Comparison of ENCODE assay signal across 12 mouse cellular contexts in the genomic region with DNA sequence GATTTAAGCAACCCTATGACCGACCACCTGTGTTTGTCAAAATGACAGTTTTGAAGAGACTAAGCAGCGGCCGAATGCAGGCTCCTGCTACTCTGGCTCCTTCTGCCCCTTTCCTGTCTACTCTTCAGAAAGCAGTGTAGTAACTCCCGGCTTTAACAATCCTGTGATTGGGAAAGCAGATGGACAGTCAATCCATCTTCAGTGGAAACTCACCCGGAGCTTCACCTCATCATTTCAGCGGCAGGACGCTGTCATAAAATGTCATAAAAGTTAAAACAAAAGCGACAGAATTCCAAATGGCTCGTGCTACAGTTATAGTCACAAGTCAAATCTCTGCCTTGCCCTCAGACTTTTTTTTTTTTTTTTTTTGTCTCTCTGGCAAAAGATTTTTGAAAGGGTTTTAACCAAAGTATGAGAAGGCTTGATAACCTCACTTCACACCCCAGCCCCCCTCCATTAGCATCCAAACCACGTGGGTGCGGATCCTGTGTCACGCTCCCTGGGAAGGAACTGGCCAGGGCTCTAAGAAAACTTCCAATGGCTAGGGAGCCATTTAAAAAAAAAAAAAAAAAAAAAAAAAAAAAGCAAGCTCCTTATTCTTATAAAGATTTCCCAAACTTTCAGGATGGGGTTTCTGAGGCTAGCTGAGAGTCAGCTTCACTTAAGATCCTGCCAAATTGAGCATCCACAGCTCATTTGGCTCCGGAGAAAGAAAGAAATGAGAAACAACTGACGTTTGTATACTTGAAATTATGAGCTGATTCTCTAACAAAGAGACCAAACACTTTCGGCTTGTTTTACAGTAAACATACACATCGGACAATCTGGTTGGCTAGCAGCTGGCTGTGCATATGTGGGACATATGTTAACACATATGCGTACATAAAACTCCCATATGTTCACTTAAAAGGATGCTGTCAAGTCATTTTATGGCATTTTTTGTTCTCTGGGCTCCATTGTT. TPM values are rescaled to one million over a fixed set of nuclear protein-coding genes. Genes with fewer than 3 reads are reported as not detected.
DNase-seq lines count a peak whose midpoint lies in the region; ATAC-seq lines count a peak whose summit lies in the region.
"Had no signal": no experiment of that assay in that cellular context is flagged by ENCODE, and none has a peak within 500 bp of the region (broad histone marks: within the 10 kb centered on the region; RNA-seq: fewer than 3 reads in every experiment).

No protein-coding gene starts in this region.

- H3K4me1 ChIP-seq in forebrain, embryonic 15.5 days = no peaks in the 10 kb centered on the region
- no peaks in the 10 kb centered on the region for H3K4me1 ChIP-seq in forebrain, embryonic 10.5 days
- H3K4me1 ChIP-seq in limb, embryonic 13.5 days = peaks cover 13% of the 10 kb centered on the region; the same call in 1 of the 2 replicates
- 0 out of 2 replicates have a peak, but pooled peaks cover 3% of the 10 kb centered on the region for H3K4me1 ChIP-seq in stomach, embryonic 16.5 days (ENCODE audit: control insufficient read depth, insufficient read depth, low read length)

- no peak overlapping the region for H3K4me3 ChIP-seq in forebrain, embryonic 15.5 days
- H3K4me3 ChIP-seq in forebrain, embryonic 10.5 days = no peak overlapping the region
- no peak overlapping the region; the same call in 1 of the 2 replicates for H3K4me3 ChIP-seq in limb, embryonic 13.5 days
- no peak overlapping the region for H3K4me3 ChIP-seq in stomach, embryonic 16.5 days (replicated peaks; ENCODE audit: low read length)
- H3K4me3 ChIP-seq: embryonic facial prominence, embryonic 12.5 days had no signal

- no peaks in the 10 kb centered on the region for H3K9me3 ChIP-seq in forebrain, embryonic 15.5 days
- H3K9me3 ChIP-seq in forebrain, embryonic 10.5 days = no peaks in the 10 kb centered on the region
- no peaks in the 10 kb centered on the region for H3K9me3 ChIP-seq in limb, embryonic 13.5 days
- no peaks in the 10 kb centered on the region for H3K9me3 ChIP-seq in stomach, embryonic 16.5 days (replicated peaks; ENCODE audit: control insufficient read depth, low read length)
- H3K9me3 ChIP-seq: embryonic facial prominence, embryonic 12.5 days had no signal

- no peak overlapping the region for H3K27ac ChIP-seq in forebrain, embryonic 15.5 days (replicated peaks)
- no peak overlapping the region for H3K27ac ChIP-seq in forebrain, embryonic 10.5 days
- H3K27ac ChIP-seq in limb, embryonic 13.5 days = peak overlapping the region; percentile 15; the same call in 1 of the 2 replicates
- H3K27ac ChIP-seq in stomach, embryonic 16.5 days (ENCODE audit: low read length) = no peak overlapping the region; the same call in 1 of the 2 replicates
- H3K27ac ChIP-seq: hindbrain, postnatal 0 days had no signal

- DNase-seq in forebrain, embryonic 10.5 days (ENCODE audit: extremely low spot score, low spot score) = no peak
- peak; percentile 8 to 15 for DNase-seq in left cerebral cortex, postnatal 25 days (ENCODE audit: low spot score in 2 of 2)
- no peak for DNase-seq in left cerebral cortex, adult 11 months (ENCODE audit: low spot score)
- DNase-seq in adrenal gland, postnatal 4 days (ENCODE audit: low spot score in 2 of 2) = no peak

- H3K4me2 ChIP-seq in forebrain, embryonic 15.5 days (replicated peaks) = no peak overlapping the region
- H3K4me2 ChIP-seq in limb, embryonic 13.5 days (replicated peaks) = peak overlapping the region; percentile 27
- 0 out of 2 replicates have a peak overlapping the region, but pooled peaks have one; percentile 9 for H3K4me2 ChIP-seq in stomach, embryonic 16.5 days (ENCODE audit: low read depth, low read length)
- H3K4me2 ChIP-seq: embryonic facial prominence, embryonic 12.5 days had no signal

- H3K27me3 ChIP-seq in forebrain, embryonic 15.5 days = no peaks in the 10 kb centered on the region
- H3K27me3 ChIP-seq in forebrain, embryonic 10.5 days (ENCODE audit: poor library complexity, severe bottlenecking) = no peaks in the 10 kb centered on the region
- H3K27me3 ChIP-seq in limb, embryonic 13.5 days = no peaks in the 10 kb centered on the region
- no peaks in the 10 kb centered on the region for H3K27me3 ChIP-seq in stomach, embryonic 16.5 days (ENCODE audit: control insufficient read depth, insufficient read depth, low read length)
- H3K27me3 ChIP-seq: embryonic facial prominence, embryonic 12.5 days; Patski had no signal

- 61% methylated on average over 17 of the region's 17 CpGs for WGBS in forebrain, embryonic 15.5 days
- 81% methylated on average over 17 of the region's 17 CpGs for WGBS in forebrain, embryonic 10.5 days
- 22% methylated on average over 17 of the region's 17 CpGs for WGBS in limb, embryonic 13.5 days
- WGBS in stomach, embryonic 16.5 days = 32% methylated on average over 17 of the region's 17 CpGs

- intact Hi-C loops in left cerebral cortex, postnatal 25 days (cut with DNase I) = loop anchor here (10.0 kb wide), 1 partner anchor 451 kb away; no protein-coding TSS in a partner anchor

- peak; percentile 57; the same call in 1 of the 2 replicates for ATAC-seq in forebrain, embryonic 15.5 days (replicated peaks)
- ATAC-seq in limb, embryonic 13.5 days (ENCODE audit: low FRiP score, low read depth) = peak; percentile 64
- no peak for ATAC-seq in stomach, embryonic 16.5 days (ENCODE audit: insufficient read depth, low FRiP score)
- ATAC-seq in megakaryocyte progenitor cell, adult 5-6 weeks (replicated peaks; ENCODE audit: poor library complexity) = no peak
- ATAC-seq: hindbrain, postnatal 0 days; midbrain, embryonic 16.5 days; Patski had no signal

- no peak overlapping the region for H3K9ac ChIP-seq in forebrain, embryonic 15.5 days (replicated peaks)
- no peak overlapping the region for H3K9ac ChIP-seq in limb, embryonic 13.5 days
- H3K9ac ChIP-seq in stomach, embryonic 16.5 days (ENCODE audit: low read length) = no peak overlapping the region
- H3K9ac ChIP-seq: embryonic facial prominence, embryonic 12.5 days had no signal

- H3K36me3 ChIP-seq in forebrain, embryonic 15.5 days = no peaks in the 10 kb centered on the region
- H3K36me3 ChIP-seq in forebrain, embryonic 10.5 days (replicated peaks) = no peaks in the 10 kb centered on the region
- no peaks in the 10 kb centered on the region for H3K36me3 ChIP-seq in limb, embryonic 13.5 days
- H3K36me3 ChIP-seq in stomach, embryonic 16.5 days (ENCODE audit: control insufficient read depth, insufficient read depth, low read length) = no peaks in the 10 kb centered on the region
- H3K36me3 ChIP-seq: embryonic facial prominence, embryonic 12.5 days had no signal

RNA-seq across cellular contexts. Expression of a gene that starts 40.4 kb away (rescaled TPM):
- polyA plus RNA-seq in forebrain, embryonic 15.5 days (2015; fragmentation: Nextera tagmentation; extraction: Ambion mirVana) = 0.32 and 0.39 TPM in 2 replicates
- polyA plus RNA-seq in forebrain, embryonic 10.5 days (2016; fragmentation: Nextera tagmentation; extraction: Ambion mirVana) = 0.17 and 0.36 TPM in 2 replicates
- total RNA-seq in left cerebral cortex, postnatal 25 days (2021) = under 1 TPM; 0.85 to 0.99 TPM
- 2.0 and 2.8 TPM in 2 replicates for polyA plus RNA-seq in limb, embryonic 13.5 days (2015; fragmentation: Nextera tagmentation; extraction: Ambion mirVana)
- 130 and 145 TPM in 2 replicates for polyA plus RNA-seq in stomach, embryonic 16.5 days (2015; fragmentation: Nextera tagmentation; extraction: Ambion mirVana)
- 1 to 10 TPM; 2.2 to 6.3 TPM for total RNA-seq in adrenal gland, postnatal 4 days (2021)
- 7.7 and 13.6 TPM in 2 replicates for total RNA-seq in megakaryocyte progenitor cell, adult 5-6 weeks (2015)
- 5.6 and 10.8 TPM in 2 replicates for total RNA-seq in megakaryocyte progenitor cell, adult 5-6 weeks (2017)

Comparison
In these comparisons a context has a peak if more than half of its experiments do, and no peak if none do; other contexts are left out.
1. DNase-seq: peak in left cerebral cortex, postnatal 25 days (2 of 2); none in forebrain, embryonic 10.5 days (single experiment), left cerebral cortex, adult 11 months (single experiment) and adrenal gland, postnatal 4 days (0 of 2).
2. ATAC-seq: peak in forebrain, embryonic 15.5 days (single experiment) and limb, embryonic 13.5 days (single experiment); none in stomach, embryonic 16.5 days (single experiment) and megakaryocyte progenitor cell, adult 5-6 weeks (single experiment).
3. RNA of a gene that starts 40.4 kb away (polyA plus RNA-seq): 130 to 145 TPM in stomach, embryonic 16.5 days; 2.0 to 2.8 TPM in limb, embryonic 13.5 days, 0.32 to 0.39 TPM in forebrain, embryonic 15.5 days and 0.17 to 0.36 TPM in forebrain, embryonic 10.5 days; every median in the first group is over 10 times any median in the second.